Mouse (Mus musculus) v-Abl transformed pro-B cells (cell line): Measurements from ENCODE around the gene Hsdl2.
"Not testable (repeated sequence)": the region's sequence is repeated elsewhere in the genome, so short reads cannot be mapped to it uniquely, and the experiment has no call there.

Experiments used
- in situ Hi-C, 2 experiments: fragments of 400-800 bp; cut with MboI; formaldehyde crosslinking; loops; one replicate each; pipeline ENCODE4 v1.15.1; 2025; ENCODE audit not compliant: unreplicated experiment in 2 of 2

Gene Hsdl2

DNA sequence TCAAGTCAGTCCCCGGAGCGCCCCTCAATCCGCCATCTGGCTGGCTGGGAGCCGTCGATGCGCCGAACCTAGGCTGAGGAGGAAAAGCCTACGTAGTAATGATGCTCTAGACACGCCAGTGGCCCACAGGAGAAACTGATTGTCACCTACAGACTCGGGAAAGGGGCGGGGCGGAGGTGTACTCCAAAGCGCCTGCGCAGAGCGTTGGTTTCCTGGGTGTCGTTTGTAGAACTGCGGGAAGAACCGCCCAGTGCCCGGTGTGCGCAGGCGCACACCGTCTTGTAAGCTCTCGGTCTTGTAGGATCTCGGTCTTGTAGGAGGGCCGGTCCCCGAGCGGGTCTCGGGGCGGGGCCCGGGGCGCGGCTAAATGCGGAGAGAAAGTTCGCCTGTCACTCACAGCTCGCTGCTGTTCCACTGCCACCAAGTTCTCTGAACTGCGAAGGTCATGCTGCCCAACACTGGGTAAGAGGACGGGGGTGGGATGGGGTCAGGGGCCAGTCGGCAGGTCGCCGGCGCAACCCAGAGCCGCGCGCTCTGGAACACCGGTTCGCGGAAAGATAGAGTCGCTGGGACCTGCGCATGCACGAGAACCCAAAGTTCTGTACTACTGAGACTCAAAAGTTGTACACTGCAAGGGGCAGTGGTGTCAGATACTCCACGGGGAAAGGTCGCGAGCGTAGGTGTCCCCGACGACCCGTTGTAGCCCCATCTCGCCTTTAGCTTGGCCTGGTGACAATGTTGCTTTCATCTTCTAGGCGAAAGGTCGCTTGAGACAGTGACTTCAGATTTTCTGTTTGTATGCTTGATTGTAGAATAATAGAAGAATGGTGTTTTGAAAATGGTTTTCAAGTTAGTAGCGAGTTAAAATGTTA lies at the start of gene Hsdl2:
Hsdl2 (plus strand) TSS at position 250 of the 872 bp plus-strand sequence.
- in situ Hi-C loops = no loop called here

DNA sequence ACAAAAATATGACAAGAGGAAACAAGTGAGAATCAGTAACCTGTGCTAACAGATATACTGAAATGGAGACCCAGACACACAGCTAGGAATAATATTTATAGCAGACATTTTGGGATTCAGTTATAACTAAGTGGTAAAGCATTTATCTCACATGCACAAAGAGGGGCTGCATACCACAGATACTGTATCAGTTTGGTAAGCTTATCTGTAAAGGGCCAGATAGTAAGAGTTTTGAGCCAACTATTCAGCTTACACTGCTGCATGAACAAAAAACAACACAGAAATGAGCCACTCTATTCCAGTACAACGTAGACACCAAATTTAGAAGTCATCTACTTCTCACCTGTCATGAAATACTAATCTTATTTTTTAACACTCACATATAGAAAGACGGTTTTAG lies 48.1 kb upstream of the Hsdl2 start:
- in situ Hi-C loops = no loop called here

- in situ Hi-C loops = no loop called here
These were observed 45.7 kb upstream of the Hsdl2 start for GRCm38 (mm10) chr4:59535624-59536023.

DNA sequence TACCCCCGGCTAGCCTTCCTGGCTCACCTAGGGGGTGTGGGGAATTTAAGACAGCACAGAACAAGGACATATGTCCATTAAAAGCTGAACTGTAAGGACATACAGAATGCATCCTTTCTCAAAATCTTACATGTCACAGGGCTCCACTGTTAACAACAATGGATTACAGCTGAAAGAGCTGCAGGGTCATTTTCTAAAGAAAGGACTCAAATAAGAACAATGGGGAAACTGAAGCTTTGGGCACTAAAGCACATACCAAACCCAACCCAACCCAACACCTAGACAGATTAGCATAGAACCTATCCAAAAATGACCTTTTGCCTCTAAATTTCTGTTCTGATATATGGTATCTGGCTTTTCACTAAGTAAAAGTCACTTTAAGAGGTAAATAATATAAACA lies 45.1 kb upstream of the Hsdl2 start:
- in situ Hi-C loops = no loop called here

DNA sequence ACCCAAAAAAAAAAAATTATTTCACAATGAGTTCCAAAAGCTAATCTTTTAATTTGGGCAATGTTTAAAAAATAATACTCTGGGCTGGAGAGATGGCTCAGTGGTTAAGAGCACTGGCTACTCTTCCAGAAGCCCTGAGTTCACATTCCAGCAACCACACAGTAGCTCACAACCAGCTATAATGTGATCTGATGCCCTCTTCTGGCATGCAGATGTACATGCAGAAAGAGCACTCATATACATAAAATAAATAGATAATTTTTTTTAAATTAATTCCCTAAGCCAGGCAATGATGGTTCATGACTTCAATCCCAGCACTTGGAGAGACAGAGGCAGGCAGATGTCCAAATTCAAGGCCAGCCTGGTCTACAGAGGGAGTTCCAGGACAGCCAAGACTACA lies 38.4 kb upstream of the Hsdl2 start:
- in situ Hi-C loops = no loop called here

DNA sequence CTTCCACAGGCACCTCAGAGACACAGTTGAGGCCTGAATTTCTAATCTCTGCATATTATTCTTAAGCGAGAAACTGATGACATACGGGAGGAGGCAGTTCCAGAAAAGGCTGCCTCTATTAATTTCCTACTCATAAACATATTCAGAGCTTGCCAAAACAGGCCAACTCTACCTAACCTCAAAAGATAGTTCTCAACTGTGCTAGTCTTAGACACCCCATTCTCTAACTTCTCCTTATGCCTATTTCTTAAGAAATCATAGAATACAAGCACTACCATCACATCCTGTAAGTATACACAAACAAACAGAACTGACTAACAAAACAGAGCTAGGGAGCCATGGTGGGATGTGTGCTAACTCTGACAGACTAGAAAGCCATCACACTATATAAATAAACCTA lies 36.7 kb upstream of the Hsdl2 start:
- in situ Hi-C loops = no loop called here

DNA sequence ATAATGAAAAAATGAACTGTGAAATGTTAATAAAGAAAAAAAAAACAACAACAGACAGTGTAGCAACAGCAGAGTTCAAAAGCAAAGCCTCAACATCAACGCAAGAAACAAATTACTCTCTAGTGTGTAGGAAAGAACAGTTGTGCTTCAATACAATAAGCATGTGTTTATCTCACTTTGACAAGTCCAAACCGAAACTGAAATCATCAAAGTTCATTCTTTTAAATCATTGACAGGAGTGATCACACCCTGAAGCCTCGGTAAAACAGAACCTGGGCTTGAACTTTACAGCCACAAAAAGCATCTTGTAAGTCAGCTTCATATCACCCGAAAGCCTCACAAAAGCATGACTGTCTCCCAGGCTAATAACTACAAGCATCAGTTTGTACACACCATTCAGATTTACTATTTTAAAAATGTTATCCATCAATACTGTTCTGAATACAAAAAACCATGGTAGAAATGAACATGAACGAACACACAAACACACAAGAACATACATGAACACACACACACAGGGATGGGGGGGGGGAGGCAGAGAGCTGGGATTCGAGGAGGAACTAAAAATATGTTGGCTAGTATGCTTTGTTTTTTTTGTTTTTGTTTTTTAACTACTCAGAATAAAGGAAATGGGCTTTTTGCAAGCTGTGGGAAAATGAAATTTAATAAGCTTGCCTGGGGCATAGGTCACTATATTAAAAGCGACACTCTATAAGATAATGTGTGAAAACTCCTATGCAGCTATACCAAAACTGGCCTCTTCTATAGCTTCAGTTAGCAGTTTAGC lies 34.9 kb upstream of the Hsdl2 start:
- in situ Hi-C loops = no loop called here

GRCm38 (mm10) chr4:59547136-59547889 lies 34.0 kb upstream of the Hsdl2 start:
- in situ Hi-C loops = no loop called here

DNA sequence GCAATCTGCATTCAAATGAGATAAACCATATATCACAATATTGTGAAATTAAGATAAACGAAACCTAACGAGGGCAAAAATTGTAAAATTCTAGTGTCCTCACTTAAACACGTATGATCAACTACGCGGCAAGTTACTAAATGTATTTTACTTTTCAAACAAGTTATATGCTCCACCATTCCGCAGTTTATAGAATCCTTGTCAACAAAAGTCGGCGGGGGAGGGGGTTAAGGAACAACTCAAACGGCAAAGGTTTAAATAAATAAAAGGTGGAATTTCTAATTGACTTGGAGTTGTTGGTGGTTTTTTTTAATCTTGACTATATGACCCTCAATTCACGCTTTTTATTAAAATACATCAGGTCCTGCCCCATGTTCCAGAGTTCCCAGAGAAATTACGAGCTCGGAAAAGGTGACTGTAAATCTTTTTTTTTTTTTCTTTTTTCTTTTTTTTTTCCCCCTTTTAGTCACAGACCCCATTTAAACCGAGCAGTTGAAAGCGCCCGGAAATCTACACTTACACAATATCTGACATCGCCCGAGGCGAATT lies 33.3 kb upstream of the Hsdl2 start:
- in situ Hi-C loops = no loop called here

GRCm38 (mm10) chr4:59548560-59549174 lies 32.7 kb upstream of the Hsdl2 start:
- in situ Hi-C loops = no loop called here

DNA sequence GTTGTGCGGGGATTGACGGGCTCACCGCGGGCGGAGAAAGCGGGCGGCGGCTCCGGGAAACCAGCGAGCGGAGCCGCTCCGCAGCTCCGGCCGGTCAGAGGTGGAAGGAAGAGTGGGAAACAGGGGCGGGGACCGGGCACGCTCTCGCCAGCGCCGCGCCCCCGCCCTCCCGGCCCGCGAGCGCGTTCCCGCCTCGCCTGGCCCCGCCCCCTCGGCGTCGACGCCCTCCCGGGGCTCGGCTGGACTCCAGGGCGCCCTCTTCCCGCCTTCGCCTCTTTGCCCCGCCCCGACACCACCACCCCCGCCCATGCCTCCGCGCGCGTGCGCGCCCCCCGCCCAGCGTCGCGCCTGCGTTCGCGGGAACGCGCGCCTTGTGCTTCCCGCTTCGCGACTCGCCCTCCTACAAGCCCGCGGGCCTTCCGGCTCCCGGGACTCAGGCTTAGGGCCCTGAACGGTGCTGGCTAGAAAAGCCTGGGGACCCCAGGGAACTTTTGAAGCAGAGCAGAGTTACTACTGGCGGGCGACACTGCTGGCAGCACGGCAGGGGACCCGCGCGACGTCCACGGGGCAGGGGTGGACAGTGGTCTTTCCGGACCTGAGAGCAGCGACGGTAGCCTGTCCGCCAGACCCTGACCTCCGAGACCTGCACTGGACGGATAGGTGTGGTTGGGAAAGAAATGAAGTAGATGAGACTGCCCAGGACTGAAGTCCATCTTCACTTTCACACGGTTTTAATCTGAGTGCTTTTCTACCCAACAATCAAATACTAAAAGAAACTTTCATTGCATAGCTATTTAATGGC lies 32.0 kb upstream of the Hsdl2 start, which contains the start of gene Ptbp3:
Ptbp3 (minus strand) TSS at position 190 of the 802 bp plus-strand sequence.
- in situ Hi-C loops = no loop called here

DNA sequence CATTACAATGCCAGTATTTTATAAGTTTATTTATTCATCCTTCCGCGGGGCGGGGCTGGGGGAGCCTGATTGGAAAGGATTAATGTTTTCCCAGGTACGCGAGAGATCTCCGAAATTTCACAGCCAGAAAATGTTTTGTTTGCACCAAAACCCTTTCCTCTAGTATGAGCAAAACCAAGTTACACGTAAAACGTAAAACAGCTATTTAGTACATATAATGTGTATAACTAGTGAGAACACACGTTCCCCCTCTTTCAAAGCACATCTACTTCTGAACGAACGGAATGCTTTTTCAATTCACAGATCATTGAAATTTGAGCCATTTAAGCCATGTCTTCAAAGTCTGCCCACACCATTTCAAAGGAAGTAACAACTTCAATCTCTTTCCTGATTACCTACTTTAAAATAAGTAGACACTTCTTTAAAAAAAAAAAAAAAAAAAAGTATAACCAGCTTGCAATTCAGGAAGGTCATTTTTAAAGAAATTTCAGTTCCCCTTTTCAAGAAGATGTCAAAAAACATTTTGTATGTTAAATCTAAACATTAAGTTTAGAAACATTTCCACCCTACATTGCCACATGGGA lies 31.3 kb upstream of the Hsdl2 start:
- in situ Hi-C loops = no loop called here

DNA sequence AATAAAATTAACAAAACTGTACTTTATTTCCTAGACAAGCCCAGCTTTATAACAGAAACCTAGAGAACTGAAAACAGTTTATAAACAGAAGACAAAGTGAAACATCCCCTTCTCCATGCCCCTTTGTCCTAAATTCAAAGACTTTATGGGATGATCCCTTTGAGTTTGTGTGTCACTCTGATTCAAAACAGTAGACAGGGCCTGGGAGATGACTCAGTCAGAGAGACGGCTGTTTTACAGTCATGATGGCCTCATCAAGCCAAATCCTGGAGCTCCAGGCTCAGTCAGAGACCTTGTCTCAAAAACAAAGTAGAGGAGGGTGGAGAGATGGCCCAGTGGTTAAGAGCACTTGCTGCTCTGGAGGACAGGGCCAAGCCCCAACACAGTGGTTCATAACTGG lies 29.5 kb upstream of the Hsdl2 start:
- in situ Hi-C loops = no loop called here

DNA sequence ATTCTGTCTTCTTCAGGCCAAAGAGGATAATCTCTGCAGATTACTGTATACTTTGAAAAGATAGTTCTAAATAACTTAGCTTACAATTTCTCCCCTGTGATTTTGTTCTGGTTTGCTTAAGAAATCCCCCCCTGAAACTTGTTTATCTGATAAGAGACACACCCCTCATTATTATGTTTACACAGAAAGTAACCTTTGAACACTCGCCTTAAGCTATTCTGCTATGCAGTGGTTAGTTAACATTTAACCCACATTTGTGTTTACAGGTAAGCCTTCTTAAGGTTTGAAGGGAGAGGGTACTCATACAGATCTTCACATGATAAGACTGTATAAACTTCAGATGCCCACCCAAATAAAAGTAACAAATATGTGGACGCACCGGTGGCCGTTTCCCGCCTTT lies 28.5 kb upstream of the Hsdl2 start:
- in situ Hi-C loops = no loop called here

GRCm38 (mm10) chr4:59553576-59553975 lies 27.8 kb upstream of the Hsdl2 start:
- in situ Hi-C loops = no loop called here

DNA sequence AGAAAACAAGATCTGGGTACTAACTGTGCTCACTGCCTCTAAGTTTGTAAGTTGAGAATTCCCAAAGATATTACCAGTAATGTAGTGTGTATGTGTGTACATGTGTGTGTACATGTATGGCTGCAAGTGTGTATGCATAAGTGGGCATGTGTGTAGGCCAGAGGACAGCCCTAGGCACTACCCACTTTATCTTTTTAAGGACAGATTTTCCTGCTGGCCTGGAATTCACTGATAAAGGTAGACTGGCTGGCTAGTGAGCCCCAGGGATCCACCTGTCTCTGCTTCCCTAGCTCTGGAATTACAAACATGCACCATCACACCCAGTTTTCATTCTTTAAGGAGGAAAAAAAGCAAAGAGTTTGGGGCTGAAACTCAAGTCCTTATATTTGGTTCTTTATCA lies 26.2 kb upstream of the Hsdl2 start:
- in situ Hi-C loops = no loop called here

DNA sequence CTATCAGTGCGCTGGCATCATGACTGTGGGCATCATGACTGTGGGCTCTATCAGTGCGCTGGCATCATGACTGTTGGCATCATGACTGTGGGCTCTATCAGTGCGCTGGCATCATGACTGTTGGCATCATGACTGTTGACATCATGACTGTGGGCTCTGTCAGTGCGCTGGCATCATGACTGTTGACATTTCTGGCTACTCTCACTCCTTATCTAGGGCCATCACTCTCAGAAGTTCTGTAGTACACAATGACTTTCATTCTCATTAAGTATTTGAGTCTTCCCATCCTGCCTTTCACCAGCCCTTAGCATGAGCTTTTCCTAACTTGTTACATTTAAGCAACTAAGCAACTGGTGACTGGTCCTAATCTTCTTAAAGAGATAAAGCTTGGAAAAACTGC lies 24.0 kb upstream of the Hsdl2 start:
- in situ Hi-C loops = not testable (repeated sequence)

- in situ Hi-C loops = no loop called here
These were observed 23.2 kb upstream of the Hsdl2 start for GRCm38 (mm10) chr4:59558096-59558720.

GRCm38 (mm10) chr4:59560141-59560540 lies 21.2 kb upstream of the Hsdl2 start:
- in situ Hi-C loops = loop anchor here (5.0 to 10.0 kb wide), 4 partner anchors 195 to 555 kb away; partner anchors contain the start of genes Gm20503 (in 2 of the 2) and Ugcg (in 1 of the 2)
